Mouse (Mus musculus): ENCODE results near the gene Sppl3.

The Sppl3 gene

GRCm38 (mm10) chr5:115010577-115011216 lies at the start of gene Sppl3:
Sppl3 (plus strand) TSS chr5:115011137.
- peak; percentile 81 for DNase-seq (ENCODE audit: low read depth)

DNA sequence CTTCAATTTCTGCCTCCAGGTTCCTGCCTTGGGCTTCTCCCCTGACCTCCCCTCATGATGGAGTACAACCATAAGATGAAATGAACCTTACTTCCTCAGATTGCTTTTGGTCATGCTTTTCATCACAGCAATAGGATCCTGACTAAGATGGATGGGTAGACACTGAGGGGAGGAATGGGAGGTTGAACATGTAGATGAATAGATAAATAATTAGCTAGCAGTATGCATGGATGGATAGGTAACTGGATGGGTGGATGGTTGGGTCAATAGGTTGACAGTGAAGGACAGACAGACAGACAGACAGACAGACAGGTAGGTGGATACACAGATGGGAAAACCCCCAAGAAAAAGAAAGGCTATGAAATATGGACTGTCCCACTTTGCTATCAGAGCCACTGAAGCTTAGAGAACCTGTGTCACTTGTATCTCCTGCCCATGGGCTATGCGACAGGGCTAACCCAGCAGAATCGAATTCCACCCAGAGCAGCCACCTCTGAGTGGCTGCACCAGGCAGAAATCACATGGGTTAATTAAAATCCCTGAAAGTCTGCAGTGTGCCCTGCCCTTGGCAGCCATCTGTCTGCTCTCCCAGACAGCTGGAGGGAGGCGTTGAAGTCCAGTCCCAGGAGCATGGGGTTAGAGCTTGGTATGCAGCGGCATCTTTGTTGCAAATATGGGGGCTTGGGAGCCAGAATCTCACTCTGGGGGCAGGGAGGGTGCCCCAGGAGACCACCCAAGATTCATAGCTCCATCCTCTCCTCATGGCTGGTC lies 49.2 kb upstream of the Sppl3 start:
- no peak for DNase-seq (ENCODE audit: low read depth)

GRCm38 (mm10) chr5:114964315-114964966 lies 46.5 kb upstream of the Sppl3 start:
- no peak for DNase-seq (ENCODE audit: low read depth)

GRCm38 (mm10) chr5:114964967-114965898 lies 45.7 kb upstream of the Sppl3 start:
- peak; percentile 42 for DNase-seq (ENCODE audit: low read depth)

GRCm38 (mm10) chr5:114967523-114968268 lies 43.2 kb upstream of the Sppl3 start:
- DNase-seq (ENCODE audit: low read depth) = no peak

DNA sequence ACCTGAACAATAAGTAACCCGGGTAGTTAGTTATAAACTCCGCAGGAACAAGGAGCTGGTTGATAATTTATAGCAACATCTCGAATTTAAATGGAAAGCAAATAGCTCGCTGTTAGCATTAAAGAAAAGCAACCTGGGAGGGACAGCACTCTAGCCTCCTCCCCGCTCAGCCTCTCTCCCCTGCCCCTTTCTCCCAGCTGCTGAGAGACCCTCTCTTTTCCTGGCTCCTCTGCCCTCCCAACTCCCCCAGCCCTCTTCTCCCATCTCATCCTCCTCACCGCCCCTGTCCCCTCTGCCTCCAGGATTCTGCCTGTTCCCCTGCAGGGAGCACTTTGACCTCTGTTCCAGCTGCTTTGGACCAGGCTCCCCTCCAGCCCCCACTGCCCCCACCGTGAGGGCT lies 42.3 kb upstream of the Sppl3 start:
- DNase-seq (ENCODE audit: low read depth) = no peak

GRCm38 (mm10) chr5:114969064-114969463 lies 41.9 kb upstream of the Sppl3 start:
- no peak for DNase-seq (ENCODE audit: low read depth)

DNA sequence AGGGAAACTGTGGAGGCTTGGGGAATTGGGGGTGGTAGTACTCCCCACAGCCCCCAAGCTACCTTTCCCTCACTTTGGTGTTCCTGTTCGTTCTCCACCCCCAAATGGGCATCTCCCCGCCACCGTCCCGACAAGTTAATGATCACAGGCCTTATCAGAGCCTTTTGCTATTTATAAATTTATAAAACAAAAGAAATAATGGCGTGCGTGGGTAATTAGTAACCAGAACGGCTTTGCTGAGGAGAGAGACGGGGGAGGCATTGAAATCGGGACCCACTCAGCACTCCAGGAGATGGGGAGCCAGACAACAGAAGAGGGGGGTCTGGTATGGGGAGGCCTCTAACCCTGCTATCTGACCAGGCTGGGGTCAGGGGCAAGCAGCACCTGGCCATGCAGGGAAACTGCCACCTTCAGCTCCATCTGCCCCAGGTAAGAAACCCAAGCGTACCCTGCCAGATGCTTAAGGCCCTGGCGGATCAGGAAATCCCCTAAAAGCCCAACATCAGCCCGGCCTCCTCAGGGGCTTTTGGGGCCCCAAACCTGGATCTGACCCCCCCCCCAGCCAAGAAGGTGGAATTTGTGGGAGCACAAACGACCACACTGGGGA lies 41.2 kb upstream of the Sppl3 start:
- no peak for DNase-seq (ENCODE audit: low read depth)

- DNase-seq (ENCODE audit: low read depth) = no peak
Measured at GRCm38 (mm10) chr5:114970824-114971227, 40.1 kb upstream of the Sppl3 start, which contains the start of gene Hnf1a. Hnf1a (minus strand) TSS chr5:114971094.

- no peak for DNase-seq (ENCODE audit: low read depth)
Measured at GRCm38 (mm10) chr5:114972201-114972600, 38.7 kb upstream of the Sppl3 start.

DNA sequence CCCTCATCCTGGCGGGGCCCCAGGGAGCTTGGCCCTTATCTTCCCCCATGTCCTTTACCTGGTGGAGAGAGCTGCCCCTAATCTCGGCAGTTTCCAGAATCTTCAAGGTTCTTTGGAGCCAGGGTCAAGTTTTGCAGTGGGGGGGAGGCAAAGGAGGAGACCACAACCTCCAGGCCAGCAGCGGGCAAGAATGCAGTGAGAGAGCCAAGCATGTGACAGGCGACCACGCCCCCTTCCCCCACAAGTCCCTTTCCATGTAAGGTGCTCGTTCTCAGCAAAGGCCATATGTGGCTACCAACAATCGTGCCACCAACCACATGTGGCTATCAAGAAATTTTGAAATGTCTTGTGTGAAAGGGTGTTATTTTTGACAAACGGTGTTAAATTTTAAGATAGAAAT lies 37.8 kb upstream of the Sppl3 start:
- DNase-seq (ENCODE audit: low read depth) = no peak

GRCm38 (mm10) chr5:114976935-114977334 lies 34.0 kb upstream of the Sppl3 start:
- no peak for DNase-seq (ENCODE audit: low read depth)

DNA sequence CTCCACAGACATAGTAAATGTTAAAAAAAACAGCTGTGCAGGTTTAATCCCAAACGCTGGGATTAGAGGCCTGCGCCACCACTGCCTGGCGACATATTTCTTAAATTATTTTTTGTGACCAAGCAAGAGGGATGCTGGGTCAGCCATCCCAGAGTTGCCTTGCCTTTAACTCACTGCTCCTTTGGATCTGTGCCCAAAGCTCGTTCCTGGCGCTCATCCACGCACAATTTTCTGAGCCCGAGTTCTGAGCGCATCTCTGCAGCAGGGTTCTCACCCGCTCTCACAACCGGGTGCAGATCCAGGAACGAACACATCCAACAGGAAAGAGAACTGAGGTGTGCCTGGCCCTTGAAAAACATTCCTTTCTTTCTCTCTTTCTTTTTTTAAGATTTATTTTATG lies 32.5 kb upstream of the Sppl3 start:
- DNase-seq (ENCODE audit: low read depth) = no peak

DNA sequence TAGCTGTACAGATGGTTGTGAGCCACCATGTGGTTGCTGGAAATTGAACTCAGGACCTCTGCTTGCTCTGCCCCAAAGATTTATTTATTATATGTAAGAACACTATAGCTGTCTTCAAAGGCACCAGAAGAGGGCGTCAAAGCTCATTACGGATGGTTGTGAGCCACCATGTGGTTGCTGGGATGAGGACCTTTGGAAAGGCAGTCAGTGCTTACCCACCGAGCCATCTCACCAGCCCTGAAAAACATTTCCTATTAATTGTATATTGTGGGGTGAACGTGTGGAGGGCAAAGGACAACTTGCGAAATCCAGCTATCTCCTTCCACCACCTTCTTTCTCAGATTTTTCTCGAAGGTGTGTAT lies 32.1 kb upstream of the Sppl3 start:
- DNase-seq (ENCODE audit: low read depth) = peak; percentile 90

DNA sequence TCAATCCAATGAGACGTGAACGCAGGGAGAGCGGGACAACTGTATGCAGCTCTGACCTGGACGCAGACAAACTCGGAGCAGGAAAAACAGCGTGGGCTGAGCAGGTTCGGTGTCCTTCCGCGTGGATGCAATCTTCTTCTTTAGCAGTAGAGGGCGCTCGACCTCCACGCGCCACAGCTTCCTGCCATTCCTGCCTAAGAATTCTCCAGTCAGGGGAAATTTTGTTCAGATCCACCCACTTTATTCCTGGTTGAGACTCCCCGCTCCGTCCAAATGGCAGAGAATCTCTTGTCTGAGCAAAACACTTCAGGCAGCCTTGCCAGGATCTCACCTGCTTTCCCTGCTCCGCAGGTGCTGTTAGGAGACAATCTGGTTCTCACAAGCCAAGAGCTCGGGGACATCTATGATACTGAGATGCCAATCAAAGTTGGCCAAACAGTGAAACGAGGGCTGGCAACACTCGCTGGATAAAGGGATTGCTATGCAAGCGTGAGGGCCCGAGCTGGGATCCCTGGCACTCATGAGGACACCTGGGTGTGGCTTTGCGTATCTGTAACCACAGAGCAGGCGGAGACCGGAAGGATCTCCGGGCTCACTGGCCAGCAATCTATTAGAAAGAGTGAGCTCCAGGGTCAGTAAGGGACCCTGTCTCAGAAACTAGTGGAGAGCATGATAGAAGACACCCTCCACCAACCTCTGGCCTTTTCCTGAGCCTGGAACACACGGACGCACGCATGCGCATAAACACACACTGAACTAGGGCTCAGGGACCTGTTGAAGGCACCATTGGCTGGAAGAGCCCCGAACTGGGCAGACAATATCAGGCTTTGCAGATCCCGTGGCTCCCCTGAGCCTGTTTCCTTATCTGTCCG lies 31.5 kb upstream of the Sppl3 start:
- DNase-seq (ENCODE audit: low read depth) = peak; percentile 73

GRCm38 (mm10) chr5:114980122-114980748 lies 30.7 kb upstream of the Sppl3 start:
- DNase-seq (ENCODE audit: low read depth) = no peak

GRCm38 (mm10) chr5:114982001-114982400 lies 28.9 kb upstream of the Sppl3 start:
- DNase-seq (ENCODE audit: low read depth) = no peak

- no peak for DNase-seq (ENCODE audit: low read depth)
Measured at GRCm38 (mm10) chr5:114985074-114985473, 25.9 kb upstream of the Sppl3 start.

DNA sequence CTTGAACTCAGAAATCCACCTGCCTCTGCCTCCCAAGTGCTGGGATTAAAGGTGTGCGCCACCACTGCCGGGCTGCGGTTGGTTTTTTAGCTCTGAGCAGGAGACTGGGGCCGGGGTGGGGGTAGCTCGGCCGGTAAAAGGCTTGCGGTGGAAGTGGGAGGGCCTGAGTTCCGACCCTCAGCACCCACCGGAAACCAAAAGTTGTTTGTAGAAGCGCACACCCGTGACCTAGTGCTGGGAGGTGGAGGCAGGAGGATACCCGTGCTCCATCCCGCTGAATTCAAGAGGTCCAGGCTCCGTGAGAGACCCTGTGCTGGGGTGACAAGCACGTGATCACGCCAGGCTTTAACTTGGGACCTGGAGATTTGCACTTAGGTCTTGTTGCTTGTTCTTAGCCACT lies 14.5 kb upstream of the Sppl3 start:
- no peak for DNase-seq (ENCODE audit: low read depth)
